Mouse (Mus musculus): ENCODE measurements around the gene Naxd. TPM values are rescaled to one million over a fixed set of nuclear protein-coding genes. Genes with fewer than 3 reads are reported as not detected.

The Naxd gene
- polyA plus RNA-seq, 1 experiment = 81.1 TPM

GRCm38 (mm10) chr8:11512711-11513110, 15.4 kb downstream of the Naxd start:
- WGBS = 83% methylated on average over 9 of the region's 9 CpGs
- no peak for TF ChIP-seq CTCF (IDR thresholded peaks at IDR 0.05; ENCODE audit: extremely low read depth, insufficient read length, insufficient replicate concordance, low read depth, low read length)
- TF ChIP-seq POLR2A (IDR thresholded peaks at IDR 0.05; ENCODE audit: low read depth, low read length) = no peak
- no peaks in the 10 kb centered on the region for H3K4me1 ChIP-seq (ENCODE audit: control insufficient read depth, insufficient read depth, insufficient read length, low read length)
- no peak overlapping the region for H3K4me3 ChIP-seq (ENCODE audit: low read depth, low read length)
- no peak overlapping the region for H3K27ac ChIP-seq (ENCODE audit: insufficient read depth, low read depth, low read length)
- H3K36me3 ChIP-seq (ENCODE audit: control insufficient read depth, insufficient read depth, low read length) = peaks cover 65% of the 10 kb centered on the region
- H3K27me3 ChIP-seq (ENCODE audit: control insufficient read depth, insufficient read depth, low read length) = no peaks in the 10 kb centered on the region

- WGBS = 88% methylated on average over 5 of the region's 5 CpGs
Measured at GRCm38 (mm10) chr8:11513247-11513646, 15.9 kb downstream of the Naxd start.

GRCm38 (mm10) chr8:11516292-11516691, 19.0 kb downstream of the Naxd start:
- H3K36me3 ChIP-seq (ENCODE audit: control insufficient read depth, insufficient read depth, low read length) = peaks cover 45% of the 10 kb centered on the region
- H3K4me3 ChIP-seq (ENCODE audit: low read depth, low read length) = no peak overlapping the region

More at GRCm38 (mm10) chr8:11513247-11513646, 15.9 kb downstream of the Naxd start:
- Histone ChIP-seq H3K4me1 (ENCODE audit: control insufficient read depth, insufficient read depth, insufficient read length, low read length) (no peaks in the 10 kb centered on the region), H3K27me3 (ENCODE audit: control insufficient read depth, insufficient read depth, low read length) (no peaks in the 10 kb centered on the region), H3K4me3 (ENCODE audit: low read depth, low read length) (no peak overlapping the region), H3K36me3 (ENCODE audit: control insufficient read depth, insufficient read depth, low read length) (peaks cover 63% of the 10 kb centered on the region), H3K27ac (ENCODE audit: insufficient read depth, low read depth, low read length) (no peak overlapping the region)
- TF ChIP-seq POLR2A (IDR thresholded peaks at IDR 0.05; ENCODE audit: low read depth, low read length) = no peak
- TF ChIP-seq CTCF (IDR thresholded peaks at IDR 0.05; ENCODE audit: extremely low read depth, insufficient read length, insufficient replicate concordance, low read depth, low read length) = no peak

GRCm38 (mm10) chr8:11517366-11518055, 20.2 kb downstream of the Naxd start:
- Histone ChIP-seq H3K27me3 (ENCODE audit: control insufficient read depth, insufficient read depth, low read length) (no peaks in the 10 kb centered on the region), H3K36me3 (ENCODE audit: control insufficient read depth, insufficient read depth, low read length) (peaks cover 40% of the 10 kb centered on the region), H3K4me3 (ENCODE audit: low read depth, low read length) (no peak overlapping the region), H3K4me1 (ENCODE audit: control insufficient read depth, insufficient read depth, insufficient read length, low read length) (no peaks in the 10 kb centered on the region), H3K27ac (ENCODE audit: insufficient read depth, low read depth, low read length) (no peak overlapping the region)
- no peak for TF ChIP-seq POLR2A (IDR thresholded peaks at IDR 0.05; ENCODE audit: low read depth, low read length)
- TF ChIP-seq CTCF (IDR thresholded peaks at IDR 0.05; ENCODE audit: extremely low read depth, insufficient read length, insufficient replicate concordance, low read depth, low read length) = no peak
- WGBS = 80% methylated on average over 16 of the region's 16 CpGs

More at GRCm38 (mm10) chr8:11516292-11516691, 19.0 kb downstream of the Naxd start:
- WGBS = 96% methylated on average over 9 of the region's 9 CpGs
- Histone ChIP-seq H3K4me1 (ENCODE audit: control insufficient read depth, insufficient read depth, insufficient read length, low read length) (no peaks in the 10 kb centered on the region), H3K27me3 (ENCODE audit: control insufficient read depth, insufficient read depth, low read length) (no peaks in the 10 kb centered on the region), H3K27ac (ENCODE audit: insufficient read depth, low read depth, low read length) (no peak overlapping the region)
- TF ChIP-seq POLR2A (IDR thresholded peaks at IDR 0.05; ENCODE audit: low read depth, low read length) = no peak

GRCm38 (mm10) chr8:11518056-11518396, 20.7 kb downstream of the Naxd start:
- WGBS = 89% methylated on average over 6 of the region's 6 CpGs
- H3K4me1 ChIP-seq (ENCODE audit: control insufficient read depth, insufficient read depth, insufficient read length, low read length) = no peaks in the 10 kb centered on the region
- TF ChIP-seq CTCF (IDR thresholded peaks at IDR 0.05; ENCODE audit: extremely low read depth, insufficient read length, insufficient replicate concordance, low read depth, low read length) = no peak
- TF ChIP-seq POLR2A (IDR thresholded peaks at IDR 0.05; ENCODE audit: low read depth, low read length) = no peak
- no peaks in the 10 kb centered on the region for H3K27me3 ChIP-seq (ENCODE audit: control insufficient read depth, insufficient read depth, low read length)
- no peak overlapping the region for H3K27ac ChIP-seq (ENCODE audit: insufficient read depth, low read depth, low read length)
- no peak overlapping the region for H3K4me3 ChIP-seq (ENCODE audit: low read depth, low read length)
- H3K36me3 ChIP-seq (ENCODE audit: control insufficient read depth, insufficient read depth, low read length) = peaks cover 36% of the 10 kb centered on the region

GRCm38 (mm10) chr8:11518676-11519075, 21.4 kb downstream of the Naxd start:
- TF ChIP-seq CTCF (IDR thresholded peaks at IDR 0.05; ENCODE audit: extremely low read depth, insufficient read length, insufficient replicate concordance, low read depth, low read length) (no peak), POLR2A (IDR thresholded peaks at IDR 0.05; ENCODE audit: low read depth, low read length) (no peak)
- 81% methylated on average over 11 of the region's 11 CpGs for WGBS
- H3K4me1 ChIP-seq (ENCODE audit: control insufficient read depth, insufficient read depth, insufficient read length, low read length) = no peaks in the 10 kb centered on the region
- H3K27ac ChIP-seq (ENCODE audit: insufficient read depth, low read depth, low read length) = no peak overlapping the region
- peaks cover 30% of the 10 kb centered on the region for H3K36me3 ChIP-seq (ENCODE audit: control insufficient read depth, insufficient read depth, low read length)
- H3K4me3 ChIP-seq (ENCODE audit: low read depth, low read length) = no peak overlapping the region
- H3K27me3 ChIP-seq (ENCODE audit: control insufficient read depth, insufficient read depth, low read length) = no peaks in the 10 kb centered on the region

GRCm38 (mm10) chr8:11523331-11523730, 26.0 kb downstream of the Naxd start:
- 79% methylated on average over 3 of the region's 3 CpGs for WGBS
- no peak for TF ChIP-seq POLR2A (IDR thresholded peaks at IDR 0.05; ENCODE audit: low read depth, low read length)
- TF ChIP-seq CTCF (IDR thresholded peaks at IDR 0.05; ENCODE audit: extremely low read depth, insufficient read length, insufficient replicate concordance, low read depth, low read length) = no peak

More at GRCm38 (mm10) chr8:11523331-11523730, 26.0 kb downstream of the Naxd start:
- Histone ChIP-seq H3K27ac (ENCODE audit: insufficient read depth, low read depth, low read length) (no peak overlapping the region), H3K4me1 (ENCODE audit: control insufficient read depth, insufficient read depth, insufficient read length, low read length) (no peaks in the 10 kb centered on the region), H3K36me3 (ENCODE audit: control insufficient read depth, insufficient read depth, low read length) (peaks cover 16% of the 10 kb centered on the region), H3K27me3 (ENCODE audit: control insufficient read depth, insufficient read depth, low read length) (no peaks in the 10 kb centered on the region), H3K4me3 (ENCODE audit: low read depth, low read length) (no peak overlapping the region)
